Mouse (Mus musculus): ENCODE data around the gene Asb2.
A peak's percentile ranks its signal among the peaks of the same experiment; 100 is the strongest.

Gene Asb2

DNA sequence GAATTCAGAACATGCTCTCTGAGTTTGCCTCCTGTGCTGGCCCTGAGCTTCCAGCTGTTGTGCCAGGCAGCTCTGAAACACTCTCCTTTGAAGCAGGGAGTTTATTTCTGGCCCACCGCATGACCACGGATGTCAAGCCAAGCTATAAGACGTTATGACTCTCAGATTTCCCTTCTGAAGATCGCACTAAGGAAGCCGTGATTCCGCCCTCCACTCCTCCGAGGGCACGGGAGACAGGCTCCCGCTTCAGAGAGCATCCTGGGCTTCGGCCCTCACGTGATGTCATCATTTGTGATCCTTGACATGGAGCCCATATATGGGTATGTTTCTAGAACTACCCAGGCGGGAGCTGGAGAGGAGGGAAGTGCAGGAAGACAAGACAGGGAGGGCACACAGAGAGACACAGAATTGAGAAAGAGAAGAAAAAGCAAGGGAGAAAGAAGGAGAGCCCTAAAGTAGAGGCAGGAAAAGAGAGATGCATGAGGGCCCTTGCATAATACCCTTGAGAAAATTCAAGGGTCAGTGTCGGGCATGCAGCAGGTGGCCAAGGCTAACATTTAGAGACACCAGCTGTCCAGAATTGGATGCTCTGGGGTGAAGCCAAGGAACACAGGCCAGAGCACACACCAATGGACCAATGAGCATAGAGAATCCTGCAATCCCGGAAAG, at the start of gene Asb2:
Asb2 (minus strand) TSS at position 256 of the 669 bp plus-strand sequence.
- no peak for DNase-seq

DNA sequence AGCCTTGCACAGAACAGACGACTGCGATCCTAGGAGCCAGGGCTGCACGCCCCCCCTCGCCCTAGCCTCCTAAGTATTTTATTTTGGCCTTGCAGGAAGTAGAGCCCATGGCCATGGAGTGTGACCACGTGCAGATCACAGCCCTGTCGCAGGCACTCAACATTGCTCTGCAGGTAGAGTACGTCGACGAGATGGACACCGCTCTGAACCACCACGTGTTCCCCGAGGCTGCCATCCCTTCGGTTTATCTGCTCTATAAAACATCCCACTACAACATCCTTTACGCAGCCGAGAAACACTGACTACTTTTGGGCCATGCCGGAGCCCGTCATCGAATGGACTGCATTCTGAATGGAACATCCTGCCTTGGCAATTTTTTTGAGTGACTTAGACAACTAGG, 48.3 kb upstream of the Asb2 start:
- no peak for DNase-seq

DNA sequence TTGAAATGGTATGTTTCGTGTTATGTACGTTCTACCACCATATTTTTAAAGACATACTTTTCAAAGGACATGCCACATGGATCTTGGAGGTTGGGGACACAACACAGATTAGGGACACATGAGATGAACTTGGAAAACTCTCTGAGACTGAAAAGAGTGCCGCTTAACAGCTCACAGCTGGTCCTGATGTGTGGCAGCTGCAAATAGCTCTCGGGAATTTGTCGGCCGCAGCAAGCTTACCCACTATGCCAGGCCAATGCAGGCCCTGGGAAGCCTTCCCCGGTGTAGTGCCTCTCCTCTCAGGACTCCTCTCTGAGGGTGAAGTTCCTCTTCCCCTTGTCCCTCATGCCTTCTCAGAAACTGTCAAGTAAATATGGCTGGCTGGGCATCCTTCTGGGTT, 41.0 kb upstream of the Asb2 start:
- DNase-seq = no peak

DNA sequence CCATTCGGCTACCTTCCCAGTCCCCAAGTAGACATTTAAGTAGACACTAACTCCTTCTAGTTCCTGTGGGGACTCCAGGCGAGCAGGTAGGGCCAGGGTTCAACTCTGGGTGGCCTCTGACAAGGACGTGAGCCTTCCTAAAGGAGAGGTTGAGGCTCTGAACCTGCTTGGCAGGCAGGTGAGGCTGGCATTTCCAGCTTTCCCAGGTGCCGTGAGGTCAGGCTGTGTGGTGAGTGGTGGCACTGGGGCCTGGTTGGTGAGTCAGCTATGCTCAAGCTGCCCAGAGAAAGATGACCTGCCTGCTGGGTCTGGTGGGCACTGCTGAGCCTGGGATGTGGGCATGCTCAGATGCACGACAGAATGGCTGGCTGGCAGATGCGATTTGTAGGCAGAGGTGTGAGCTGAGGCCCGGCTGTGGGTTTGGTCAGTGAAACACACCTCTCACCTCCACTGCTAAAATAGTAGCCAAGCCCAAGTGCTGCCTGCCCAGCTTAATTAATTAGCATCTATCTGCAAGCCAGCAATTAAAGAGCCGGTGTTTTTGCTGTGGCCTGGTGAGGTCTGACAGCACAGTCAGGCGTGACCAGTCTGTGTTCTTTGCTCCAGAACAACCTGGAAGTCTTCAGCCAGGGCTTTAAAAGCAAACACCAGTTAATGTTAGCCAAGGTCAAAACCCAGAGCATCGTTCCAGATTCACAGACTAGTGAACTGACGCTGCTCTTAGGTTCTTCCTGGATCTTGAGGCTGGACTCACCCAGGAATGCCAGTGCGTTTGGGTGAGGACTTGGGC, 39.9 kb upstream of the Asb2 start:
- DNase-seq = no peak

DNA sequence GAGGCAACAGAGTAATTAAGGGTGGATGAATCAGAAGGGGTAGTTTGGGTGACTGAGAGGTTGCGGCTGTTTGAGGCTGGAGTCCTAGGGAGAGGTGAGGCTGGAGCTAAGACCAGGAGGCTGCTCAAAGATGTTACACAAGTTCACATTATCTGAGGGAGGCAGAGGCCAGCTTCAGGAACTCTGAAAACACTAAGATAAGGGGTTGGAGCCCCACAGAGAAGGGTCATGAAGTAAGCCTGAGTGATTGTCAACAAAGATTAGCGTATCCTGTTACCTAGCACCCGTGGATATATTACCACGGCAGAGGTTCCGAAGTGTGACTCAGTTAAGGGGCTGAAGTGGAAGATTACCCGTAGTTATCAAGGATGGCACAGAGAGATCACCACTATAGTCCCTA, 37.7 kb upstream of the Asb2 start:
- peak; percentile 79 for DNase-seq

DNA sequence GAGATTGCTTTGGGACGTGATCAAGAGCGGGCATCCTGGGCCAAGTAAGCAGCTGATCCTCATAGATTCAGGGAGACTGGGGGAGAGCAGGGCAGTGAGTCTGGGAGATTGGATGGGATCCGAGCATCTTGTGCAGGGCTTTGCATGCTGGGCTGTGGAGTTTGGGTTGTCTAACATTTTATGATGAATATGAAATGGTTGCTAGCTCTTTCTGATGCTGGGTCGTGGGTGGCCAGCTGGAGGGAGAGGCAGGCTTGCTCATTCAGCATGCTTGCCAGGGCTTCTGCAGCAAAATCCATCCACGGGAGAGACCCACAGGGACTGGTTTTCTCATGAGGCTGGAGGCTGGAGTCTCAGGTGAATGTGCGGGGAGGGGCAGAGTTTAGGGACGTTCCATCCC, 35.3 kb upstream of the Asb2 start:
- DNase-seq = no peak

DNA sequence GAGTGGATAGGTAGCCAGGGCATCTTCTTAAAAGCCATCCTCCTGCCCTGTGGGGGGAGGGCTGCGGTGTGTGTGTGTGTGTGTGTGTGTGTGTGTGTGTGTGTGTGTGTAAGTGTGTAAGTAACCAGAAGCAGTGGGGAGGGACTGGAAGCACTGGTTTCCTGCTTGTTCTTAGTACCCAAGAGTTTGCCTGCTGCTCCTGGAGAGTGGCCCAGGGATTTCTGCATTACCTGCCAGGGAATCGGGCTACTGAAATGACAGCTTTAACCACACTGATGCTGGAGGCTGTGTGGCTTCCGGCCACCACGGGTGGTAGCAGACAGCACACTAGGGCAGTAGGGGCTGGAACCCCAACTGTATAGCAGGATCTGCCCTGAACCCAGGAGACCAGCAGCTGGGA, 34.2 kb upstream of the Asb2 start:
- DNase-seq = no peak

DNA sequence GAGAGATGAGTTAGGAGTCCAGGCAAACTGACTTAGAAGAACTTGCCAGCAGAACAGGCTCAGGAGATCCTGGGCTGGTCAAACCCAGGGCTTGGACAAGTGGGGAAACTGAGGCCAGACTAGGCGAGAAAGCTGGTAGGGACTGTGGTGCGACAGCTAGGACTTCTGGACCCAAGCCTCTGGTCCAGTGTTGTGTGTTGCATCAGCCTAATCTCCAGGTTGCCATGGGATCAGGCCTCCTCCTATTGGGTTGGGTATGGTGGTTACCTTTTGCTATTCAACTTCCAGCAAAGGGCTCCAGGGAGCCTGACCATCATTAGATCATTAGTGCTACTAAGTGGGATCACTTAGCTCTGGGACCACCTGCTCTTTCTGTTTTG, 33.5 kb upstream of the Asb2 start:
- peak; percentile 64 for DNase-seq

DNA sequence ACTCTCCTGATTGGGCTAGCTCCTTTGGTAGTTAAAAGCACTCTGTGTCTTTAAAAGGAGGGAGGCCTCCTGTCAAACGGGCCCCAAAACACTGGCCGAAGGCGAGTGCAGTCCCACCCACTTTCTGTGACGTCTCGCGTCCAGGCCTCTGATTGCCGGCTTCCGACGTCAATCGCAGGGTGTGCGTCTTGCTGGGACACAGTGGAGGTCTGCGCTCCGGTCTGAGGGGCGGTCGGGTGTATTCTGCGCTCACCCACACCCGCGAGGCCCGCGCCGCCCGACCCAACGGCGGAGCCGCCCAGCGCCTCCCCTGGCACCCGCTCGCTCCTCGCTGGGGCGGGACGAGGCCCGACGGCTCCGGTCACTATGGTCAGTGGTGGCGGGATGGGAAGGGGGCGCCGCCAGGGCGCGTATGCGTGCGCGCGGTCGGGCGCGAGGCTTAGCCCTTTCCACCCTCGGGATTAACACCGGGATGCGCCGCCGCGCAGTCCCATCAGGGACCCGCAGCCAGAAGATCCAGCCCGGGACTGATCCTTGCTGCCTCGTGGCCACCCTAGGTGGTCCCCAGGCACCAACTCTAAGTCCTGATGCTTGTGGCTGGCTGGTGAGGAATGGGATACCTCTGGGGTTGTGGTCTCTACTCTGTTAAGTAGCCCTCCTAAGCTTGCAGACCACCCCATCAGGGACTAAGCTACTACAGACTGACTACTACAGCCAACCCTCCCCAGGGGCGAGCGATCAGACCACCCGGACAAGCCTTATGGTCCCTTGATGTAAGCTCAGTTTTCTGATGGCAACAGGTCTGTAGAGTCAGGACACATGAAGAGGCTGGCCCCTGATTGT, 32.9 kb upstream of the Asb2 start, which contains the start of gene Otub2:
Otub2 (plus strand) TSS at position 178 of the 843 bp plus-strand sequence.
- DNase-seq = peak; percentile 96

DNA sequence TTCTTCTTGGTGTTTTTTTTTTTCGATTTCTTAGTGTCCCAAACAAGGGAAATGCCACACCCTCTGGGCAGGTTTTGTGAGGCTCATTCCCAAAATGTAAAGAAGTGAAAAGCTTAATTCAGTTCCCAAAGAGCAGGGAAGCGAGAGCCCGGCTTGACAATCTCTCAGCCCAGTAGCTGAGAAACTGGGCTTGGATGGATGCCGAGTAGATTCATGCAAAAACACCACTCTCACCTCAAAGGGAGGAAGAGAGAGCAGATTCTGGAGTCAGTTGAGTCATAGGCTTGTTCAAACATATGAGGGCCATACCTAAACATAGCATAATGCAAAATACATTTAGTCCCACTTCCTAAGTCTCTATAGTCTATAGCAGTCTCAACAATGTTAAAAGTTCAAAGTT, 24.4 kb upstream of the Asb2 start:
- DNase-seq = no peak

DNA sequence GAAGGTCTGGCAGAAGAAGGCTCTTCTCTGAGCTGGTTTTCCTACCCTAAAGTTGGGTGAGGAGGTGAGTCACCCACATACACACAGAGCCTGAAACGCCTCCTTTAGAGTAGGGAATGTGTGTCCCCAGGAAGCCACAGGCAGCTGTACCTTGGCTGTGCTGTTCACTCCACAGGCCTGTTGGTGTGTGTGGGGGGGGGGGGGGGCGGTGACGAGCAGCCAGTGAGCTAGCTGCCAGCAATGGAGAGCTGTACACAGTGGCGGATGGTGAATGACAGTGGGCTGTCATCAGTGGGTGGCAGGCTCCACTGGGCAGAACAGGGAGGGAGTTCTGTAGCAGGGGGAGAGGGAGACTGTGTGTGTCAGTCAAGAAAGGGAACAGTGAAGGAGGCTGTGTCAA, 21.0 kb upstream of the Asb2 start:
- no peak for DNase-seq

DNA sequence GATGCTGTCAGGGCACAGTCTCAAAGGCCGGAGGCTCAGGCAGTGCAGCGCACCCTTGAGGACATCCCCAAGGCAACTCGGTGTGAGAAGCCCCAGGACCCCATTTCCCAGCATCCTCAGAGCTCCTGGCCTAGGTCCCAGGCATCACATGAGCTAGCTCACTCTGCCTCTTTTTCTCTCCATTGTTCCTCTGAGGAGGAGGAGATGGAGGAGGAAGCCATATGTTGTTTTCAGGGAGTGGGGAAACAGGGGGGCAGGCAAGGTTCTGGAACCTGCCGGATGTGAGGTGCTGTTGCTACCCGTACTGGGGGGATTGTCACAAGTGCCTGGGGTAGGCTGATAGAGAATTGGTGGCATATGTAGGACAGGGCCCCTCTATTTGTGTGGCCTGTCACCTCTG, 20.3 kb upstream of the Asb2 start:
- no peak for DNase-seq

DNA sequence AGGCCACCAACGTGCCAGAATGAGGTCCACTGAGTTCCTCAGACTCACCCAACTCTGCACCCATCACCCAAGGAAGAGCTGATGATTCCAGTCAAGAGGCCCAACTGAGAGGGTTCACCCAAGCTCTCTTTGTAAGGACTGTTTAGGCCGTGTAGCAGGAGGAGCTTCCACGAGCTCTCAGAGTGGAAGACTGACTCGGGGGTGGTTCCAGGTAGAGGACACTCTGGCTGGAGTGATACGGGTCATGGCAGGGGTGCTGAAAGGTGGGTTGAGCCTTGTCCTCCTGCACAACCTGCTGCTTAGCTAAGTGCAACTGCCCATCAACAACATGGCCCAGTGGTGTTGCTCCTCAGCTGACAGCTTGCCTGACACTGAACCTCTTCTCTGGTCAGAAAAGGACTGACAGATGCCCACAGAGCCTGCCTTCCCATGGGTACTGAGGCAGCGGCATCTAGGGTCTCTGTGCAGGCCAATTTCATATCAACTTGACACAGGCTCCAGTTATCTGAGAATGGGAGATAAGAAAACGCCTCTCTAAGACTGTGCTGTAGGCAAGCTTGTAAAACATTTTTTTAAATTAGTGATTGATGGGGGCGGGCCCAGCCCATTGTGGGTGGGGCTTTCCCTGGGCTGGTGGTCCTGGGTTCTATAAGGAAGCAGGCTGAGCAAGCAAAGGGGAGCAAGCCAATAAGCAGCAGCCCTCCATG, 17.9 kb upstream of the Asb2 start:
- peak; percentile 52 for DNase-seq

DNA sequence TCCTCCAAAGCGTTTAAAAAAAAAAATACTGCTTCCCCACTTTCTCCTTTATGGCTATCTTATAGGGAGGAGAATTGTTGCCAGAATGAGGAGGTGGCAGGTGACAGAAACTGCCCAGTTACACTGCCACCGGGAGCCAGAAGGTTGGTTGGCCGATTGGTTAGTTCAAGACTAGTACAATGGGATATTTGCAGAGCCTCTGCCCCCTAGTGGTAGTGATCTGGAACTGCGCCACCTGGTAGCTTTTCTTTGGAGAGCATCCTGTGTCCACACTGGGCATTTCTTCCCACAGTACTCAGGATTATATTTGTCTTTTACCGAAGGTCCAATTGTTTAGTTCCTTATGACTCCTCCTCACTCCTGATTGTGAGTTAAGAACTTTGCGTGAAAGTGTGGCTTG, 15.9 kb upstream of the Asb2 start:
- peak; percentile 76 for DNase-seq

DNA sequence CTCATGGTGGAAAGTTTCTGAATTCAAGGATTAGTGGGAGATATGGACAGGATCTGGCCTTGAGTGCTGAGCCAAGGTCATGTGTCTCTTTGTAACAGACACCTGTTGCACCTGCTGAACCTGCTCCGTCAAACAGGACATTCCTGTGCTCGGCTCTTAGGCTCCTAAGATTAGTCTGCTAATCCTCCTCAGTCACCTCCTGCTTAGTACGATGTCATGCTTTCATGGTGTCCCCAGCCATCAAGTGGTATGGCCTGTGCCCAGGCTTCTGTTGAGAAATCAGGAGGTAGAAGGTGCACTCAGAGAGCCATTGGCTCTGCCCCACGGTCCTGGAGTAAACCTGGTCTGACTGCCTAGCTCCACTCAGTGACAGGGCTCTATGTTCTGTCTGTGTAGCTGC, 15.1 kb upstream of the Asb2 start:
- no peak for DNase-seq

DNA sequence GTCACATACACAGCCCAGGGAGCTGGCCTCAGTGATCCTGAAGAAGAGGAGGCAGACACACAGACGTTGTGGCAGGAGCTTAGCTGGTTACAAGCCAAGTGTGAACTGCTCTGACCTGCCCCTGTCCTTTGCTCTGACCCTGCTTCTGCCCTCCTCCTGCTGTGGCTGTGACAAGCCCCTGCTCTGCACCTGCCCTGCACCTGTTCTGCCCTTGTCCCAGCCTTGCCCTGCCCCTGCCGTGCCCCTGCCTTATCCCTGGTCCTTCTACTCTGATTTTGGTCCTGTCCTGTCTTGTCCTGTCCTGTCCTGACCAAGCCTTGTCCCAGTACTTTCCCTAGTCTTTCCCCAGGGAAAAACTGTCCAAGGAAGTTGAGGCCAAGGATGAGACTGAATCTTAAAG, 13.0 kb upstream of the Asb2 start:
- no peak for DNase-seq

DNA sequence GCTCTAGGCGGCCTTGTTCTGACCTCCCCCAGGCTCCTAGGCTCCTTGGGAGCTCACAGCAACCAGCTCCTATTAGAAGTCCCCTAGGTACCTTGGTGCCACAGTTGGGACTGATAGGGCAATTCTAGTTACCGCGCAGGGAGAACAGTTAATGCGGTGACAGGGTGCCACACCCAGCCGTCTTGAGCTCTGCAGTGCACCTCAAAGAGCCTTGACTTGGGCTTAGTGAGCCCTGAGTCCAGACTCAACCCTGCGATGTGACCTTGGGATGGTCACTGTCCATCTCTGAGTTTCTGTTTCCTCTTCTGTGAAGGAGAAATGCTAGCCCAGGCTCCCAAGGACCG, 12.5 kb upstream of the Asb2 start:
- no peak for DNase-seq

DNA sequence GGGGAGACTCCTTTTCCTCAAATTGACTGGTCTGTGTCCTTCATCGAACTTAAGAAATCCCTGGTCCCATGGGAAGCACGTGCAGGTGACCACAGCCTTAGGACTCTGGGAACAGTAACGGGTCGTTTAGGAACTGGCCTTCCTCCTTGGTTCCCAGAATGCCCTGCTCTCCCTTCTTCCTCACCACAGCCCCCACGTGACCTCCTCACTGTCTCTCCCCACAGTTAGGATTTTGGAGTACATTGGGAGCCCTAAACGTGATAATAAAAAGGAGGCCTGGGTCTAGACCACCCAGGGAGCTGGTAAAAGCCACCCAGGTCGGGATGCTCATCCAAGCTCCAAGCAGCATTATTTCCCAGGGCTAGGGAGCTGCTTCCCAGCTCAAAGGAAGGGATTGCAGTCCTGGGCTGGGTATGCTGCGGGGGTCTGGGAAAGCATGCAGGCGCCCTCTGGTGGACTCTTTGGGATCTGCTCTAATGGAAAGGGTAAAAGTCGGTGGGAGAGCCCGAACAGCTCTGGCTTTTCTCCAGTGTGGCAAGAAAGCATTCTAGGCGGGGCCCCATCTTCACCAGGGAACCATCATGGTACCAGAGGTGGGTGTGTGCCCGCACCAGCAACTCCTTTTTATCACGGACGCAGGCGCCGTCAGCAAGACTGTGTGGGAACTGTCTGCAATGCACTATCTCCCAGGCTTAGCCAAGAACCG, 12.0 kb upstream of the Asb2 start:
- peak; percentile 76 for DNase-seq

DNA sequence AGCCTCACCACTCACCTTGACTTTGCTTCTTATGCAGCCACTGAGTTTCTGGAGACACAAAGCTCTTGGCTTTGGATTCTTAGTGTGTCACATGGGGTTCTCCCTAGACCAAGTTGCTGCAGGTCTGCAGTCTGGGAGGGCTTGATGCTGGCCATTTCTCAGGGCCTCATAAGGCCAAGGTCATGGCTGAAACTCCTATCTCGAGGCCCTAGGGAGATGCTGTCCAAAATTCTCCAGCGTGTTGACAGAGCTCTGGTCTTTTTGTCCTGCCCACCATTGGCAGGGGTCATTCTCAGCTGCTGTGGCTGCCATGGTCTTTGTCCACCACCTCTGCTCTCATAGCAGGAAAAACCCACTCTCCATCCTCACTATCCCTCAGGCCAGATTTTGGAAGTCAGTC, 11.4 kb upstream of the Asb2 start:
- DNase-seq = no peak

DNA sequence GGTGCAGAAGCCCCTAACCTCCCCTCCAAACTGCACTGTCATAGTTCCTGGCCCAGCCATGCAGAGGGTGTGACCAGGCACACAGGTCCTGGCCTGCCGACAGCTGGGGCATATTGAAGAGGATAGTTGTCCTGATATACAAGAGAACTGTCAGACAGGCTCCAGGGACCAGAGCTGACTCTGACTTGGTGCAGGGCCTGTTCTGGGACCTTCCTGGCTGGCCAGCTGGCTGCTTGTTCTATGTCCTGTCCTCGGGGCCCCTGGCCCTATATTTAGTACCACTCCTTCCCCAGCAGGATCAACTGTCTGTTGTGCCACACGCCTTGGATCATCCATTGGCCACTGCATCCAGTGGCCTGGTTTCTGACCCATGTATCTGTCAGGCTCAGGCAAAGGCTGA, 6.5 kb upstream of the Asb2 start:
- no peak for DNase-seq

DNA sequence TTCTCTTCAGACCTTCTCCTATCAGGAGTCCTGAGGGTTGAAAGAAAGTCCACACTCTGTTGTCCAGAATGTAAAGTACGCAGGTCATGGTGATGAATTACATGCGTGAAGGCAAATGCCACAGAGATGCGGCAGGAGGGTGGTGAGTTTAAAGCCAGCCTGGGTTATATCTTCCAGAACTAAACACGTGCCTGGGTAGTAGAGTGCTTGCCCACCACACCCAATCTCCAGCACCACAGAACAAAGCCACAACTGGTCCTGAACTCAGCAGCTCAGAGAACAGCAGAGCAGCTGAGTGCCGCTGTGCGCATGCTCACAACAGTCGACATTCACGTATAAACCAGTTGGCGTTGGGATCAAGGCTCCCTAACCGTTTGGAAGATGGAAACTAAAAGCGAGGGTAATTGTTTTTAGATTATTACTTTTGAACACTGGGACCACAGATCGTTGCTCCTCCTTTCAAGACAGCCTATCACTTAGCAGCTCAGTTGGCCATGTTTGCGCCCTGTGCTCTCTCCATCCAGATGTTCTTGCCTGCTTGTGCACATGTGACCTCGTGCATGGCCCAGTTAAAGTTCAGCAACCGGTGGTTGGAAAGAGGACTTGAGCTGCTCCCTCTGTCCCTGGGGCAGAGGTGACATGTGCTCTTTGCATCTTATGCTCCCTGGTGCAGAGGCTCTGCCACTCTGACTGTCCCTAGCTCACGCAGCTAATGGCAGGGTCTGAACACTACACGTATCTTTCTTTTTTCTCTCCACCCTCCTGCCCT, 5.9 kb upstream of the Asb2 start:
- DNase-seq = no peak

DNA sequence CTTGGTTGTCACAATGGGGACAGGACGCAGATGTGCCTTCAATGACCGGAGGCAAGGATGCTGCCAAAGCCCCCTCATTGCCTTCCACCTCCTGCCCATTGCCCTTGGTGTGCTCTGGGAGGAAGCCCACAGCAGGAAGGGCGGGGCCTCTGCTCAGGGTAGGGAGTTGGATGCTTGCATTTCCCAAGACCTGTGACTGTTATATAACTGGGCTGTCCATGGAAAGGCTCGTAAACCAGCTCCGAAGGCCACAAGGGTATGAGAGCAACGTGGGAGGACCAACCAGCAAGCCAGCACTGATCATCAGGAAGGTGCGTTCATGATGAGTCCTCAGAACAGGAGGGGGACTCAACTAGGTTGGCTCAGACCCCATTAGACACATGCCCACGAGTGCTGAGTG, 5.0 kb upstream of the Asb2 start:
- no peak for DNase-seq
